Mouse (Mus musculus) heart, postnatal 0 days (tissue): ENCODE data around the gene Pllp.

Experiments
- CTCF ChIP-seq: IDR thresholded peaks from 2 replicates; pipeline ENCODE4 v1.5.1; 2016; ENCODE audit warnings: antibody characterized with exemption, control low read depth, low read depth
- EP300 ChIP-seq: IDR thresholded peaks from 2 replicates; pipeline ENCODE4 v1.6.1; 2016; ENCODE audit warnings: antibody characterized with exemption, low read depth

GRCm38 (mm10) chr8:94725998-94726397 lies 29.9 kb upstream of the Pllp start:
- TF ChIP-seq EP300 (no peak), CTCF (no peak)
